In the genomic region with DNA sequence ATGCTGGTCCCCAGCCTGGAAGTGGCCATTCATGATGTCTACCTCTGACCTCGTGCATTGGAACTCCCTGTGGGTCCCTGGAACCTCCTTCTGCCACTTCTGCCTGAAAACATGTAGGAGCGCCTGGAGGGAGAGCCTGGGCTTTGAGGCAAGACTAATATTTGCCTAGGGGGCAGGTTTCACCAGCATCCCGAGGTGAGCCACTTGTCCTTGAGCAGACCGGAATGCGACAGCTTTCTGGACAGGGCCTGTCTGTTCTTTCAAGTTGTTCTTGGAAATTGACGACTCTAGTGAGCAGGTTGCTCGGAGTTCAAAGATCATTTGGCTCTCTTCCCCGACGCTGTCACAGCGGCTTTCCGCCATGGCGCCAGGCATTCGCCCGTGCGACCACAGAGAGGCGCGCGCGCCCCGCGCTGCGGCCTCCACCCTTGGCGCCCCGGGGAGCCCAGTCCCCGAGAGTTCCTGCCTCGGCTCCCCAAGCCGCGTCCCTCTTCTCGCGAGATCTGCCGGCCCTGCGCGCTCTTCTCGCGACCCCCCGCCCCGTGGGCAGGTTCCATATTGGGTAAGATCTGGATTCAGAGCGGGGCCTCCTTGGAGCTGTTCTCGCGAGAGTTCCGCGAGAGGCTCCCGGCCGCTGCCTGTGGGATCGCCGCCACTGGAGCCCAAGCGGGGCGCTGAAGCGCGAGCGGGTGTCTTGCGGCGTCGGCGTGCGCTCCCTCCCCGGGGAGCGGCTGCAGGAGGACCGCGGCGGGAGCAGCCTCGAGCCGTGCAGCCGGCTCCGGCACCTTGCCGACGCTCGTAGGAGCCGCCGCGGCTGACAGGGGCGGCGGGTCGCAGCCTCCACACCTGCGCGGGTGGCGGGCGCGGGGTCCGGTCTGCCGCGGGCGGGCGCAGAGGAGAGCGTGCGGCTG, we compare ENCODE assay signal across 7 mouse cellular contexts. TPM values are rescaled to one million over a fixed set of nuclear protein-coding genes. Genes with fewer than 3 reads are reported as not detected.
DNase-seq lines count a peak whose midpoint lies in the region; ATAC-seq lines count a peak whose summit lies in the region.

A gene (plus strand): TSS at position 554 of the 911 bp plus-strand sequence.

- no peaks in the 10 kb centered on the region for H3K9me3 ChIP-seq in embryonic facial prominence, embryonic 10.5 days
- H3K9me3 ChIP-seq in limb, embryonic 10.5 days (replicated peaks): no peaks in the 10 kb centered on the region
- no peaks in the 10 kb centered on the region for H3K9me3 ChIP-seq in midbrain, embryonic 13.5 days

- peak within 1 kb of the TSS; percentile 95 for H3K27ac ChIP-seq in embryonic facial prominence, embryonic 10.5 days (replicated peaks)
- peak within 1 kb of the TSS; percentile 95 for H3K27ac ChIP-seq in limb, embryonic 10.5 days
- peak within 1 kb of the TSS; percentile 97 for H3K27ac ChIP-seq in midbrain, embryonic 13.5 days

- H3K36me3 ChIP-seq in embryonic facial prominence, embryonic 10.5 days (replicated peaks): peaks cover 2% of the 10 kb centered on the region; the same call in 1 of the 2 replicates
- peaks cover 6% of the 10 kb centered on the region; the same call in 1 of the 2 replicates for H3K36me3 ChIP-seq in limb, embryonic 10.5 days
- no peaks in the 10 kb centered on the region for H3K36me3 ChIP-seq in midbrain, embryonic 13.5 days

- H3K9ac ChIP-seq in midbrain, embryonic 13.5 days (replicated peaks): peak within 1 kb of the TSS; percentile 91

- H3K4me1 ChIP-seq in embryonic facial prominence, embryonic 10.5 days: peaks cover 45% of the 10 kb centered on the region
- peaks cover 49% of the 10 kb centered on the region for H3K4me1 ChIP-seq in limb, embryonic 10.5 days
- peaks cover 32% of the 10 kb centered on the region for H3K4me1 ChIP-seq in midbrain, embryonic 13.5 days (replicated peaks)

- peaks cover 22% of the 10 kb centered on the region for H3K27me3 ChIP-seq in embryonic facial prominence, embryonic 10.5 days (replicated peaks; ENCODE audit: low read depth, poor library complexity, severe bottlenecking)
- H3K27me3 ChIP-seq in limb, embryonic 10.5 days (ENCODE audit: low read depth, poor library complexity, severe bottlenecking): peaks cover 17% of the 10 kb centered on the region
- H3K27me3 ChIP-seq in midbrain, embryonic 13.5 days: peaks cover 16% of the 10 kb centered on the region

- WGBS in embryonic facial prominence, embryonic 10.5 days: under 1% methylated on average over 86 of the region's 86 CpGs
- WGBS in limb, embryonic 10.5 days: under 1% methylated on average over 86 of the region's 86 CpGs
- WGBS in midbrain, embryonic 13.5 days: under 1% methylated on average over 85 of the region's 86 CpGs

- ATAC-seq in granulocyte monocyte progenitor cell, adult 5-6 weeks (replicated peaks; ENCODE audit: poor library complexity, severe bottlenecking): peak; percentile 78
- peak; percentile 96 for ATAC-seq in midbrain, embryonic 13.5 days

- DNase-seq in adrenal gland, postnatal 10 days: peak; percentile 100
- DNase-seq in embryonic facial prominence, embryonic 10.5 days (ENCODE audit: low spot score): peak; percentile 100
- peak; percentile 100 for DNase-seq in kidney, adult 11 months
- DNase-seq in limb, embryonic 10.5 days (ENCODE audit: low spot score): peak; percentile 99
- peak; percentile 100 for DNase-seq in spleen, adult 12 weeks (ENCODE audit: low spot score)

- peak within 1 kb of the TSS; percentile 74 for H3K4me3 ChIP-seq in embryonic facial prominence, embryonic 10.5 days
- peak within 1 kb of the TSS; percentile 93 for H3K4me3 ChIP-seq in limb, embryonic 10.5 days
- peak within 1 kb of the TSS; percentile 74 for H3K4me3 ChIP-seq in midbrain, embryonic 13.5 days (replicated peaks)

- peak within 1 kb of the TSS; percentile 76 for H3K4me2 ChIP-seq in midbrain, embryonic 13.5 days (replicated peaks)

RNA-seq across cellular contexts. Expression of the gene that starts here (rescaled TPM):
- total RNA-seq in adrenal gland, postnatal 10 days (2021): 10 to 100 TPM; 63.6 to 74.4 TPM
- 48.1 and 50.7 TPM in 2 replicates for polyA plus RNA-seq in embryonic facial prominence, embryonic 10.5 days (2016; fragmentation: Nextera tagmentation; extraction: Ambion mirVana)
- 123 and 141 TPM in 2 replicates for total RNA-seq in granulocyte monocyte progenitor cell, adult 5-6 weeks (2014; fragmentation: Nextera tagmentation)
- 101 and 156 TPM in 2 replicates for total RNA-seq in granulocyte monocyte progenitor cell, adult 5-6 weeks (2017)
- 47.5 and 50.7 TPM in 2 replicates for polyA plus RNA-seq in limb, embryonic 10.5 days (2016; fragmentation: Nextera tagmentation; extraction: Ambion mirVana)
- polyA plus RNA-seq in midbrain, embryonic 13.5 days (2015; fragmentation: Nextera tagmentation; extraction: Ambion mirVana): 23.3 and 27.0 TPM in 2 replicates

Comparison
In these comparisons a context has a peak if more than half of its experiments do, and no peak if none do; other contexts are left out.
1. Peak in every context shown above with its lines: DNase-seq, ATAC-seq, H3K4me3 ChIP-seq and H3K27ac ChIP-seq.